Mouse (Mus musculus) thymus, postnatal 36 days (tissue): ENCODE results near the gene Bcar3.
"Not testable (repeated sequence)": the region's sequence is repeated elsewhere in the genome, so short reads cannot be mapped to it uniquely, and the experiment has no call there.

Experiments used
- DNase-seq, 2 experiments: peaks; one replicate each; pipeline ENCODE4 v3.0.0; 2022; ENCODE audit warnings: mixed read lengths in 2 of 2

Gene Bcar3

GRCm38 (mm10) chr3:122293954-122294850 lies at the start of gene Bcar3:
Gene Bcar3, plus strand, starts transcription at chr3:122294136.
- peak; percentile 81 to 86 for DNase-seq

DNA sequence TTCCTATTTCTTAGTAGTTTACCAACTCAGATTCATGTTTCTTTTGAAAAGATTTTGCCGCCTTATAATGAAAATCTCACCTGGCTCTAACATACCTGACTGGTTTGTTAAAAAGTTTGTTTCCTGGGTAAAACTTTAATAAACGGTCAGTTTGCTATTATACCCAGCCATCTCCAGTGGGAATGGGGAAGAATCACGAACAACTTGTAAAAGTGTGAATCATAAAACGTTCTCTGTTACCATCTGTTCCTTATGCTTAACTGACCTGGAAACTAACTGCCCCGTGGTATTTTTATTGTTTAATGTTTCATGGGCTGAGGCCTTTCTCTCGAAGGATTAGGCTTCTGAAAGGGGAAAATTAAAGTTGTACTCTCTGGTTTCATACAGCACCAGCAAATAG lies 49.2 kb upstream of the Bcar3 start:
- DNase-seq, result no peak

DNA sequence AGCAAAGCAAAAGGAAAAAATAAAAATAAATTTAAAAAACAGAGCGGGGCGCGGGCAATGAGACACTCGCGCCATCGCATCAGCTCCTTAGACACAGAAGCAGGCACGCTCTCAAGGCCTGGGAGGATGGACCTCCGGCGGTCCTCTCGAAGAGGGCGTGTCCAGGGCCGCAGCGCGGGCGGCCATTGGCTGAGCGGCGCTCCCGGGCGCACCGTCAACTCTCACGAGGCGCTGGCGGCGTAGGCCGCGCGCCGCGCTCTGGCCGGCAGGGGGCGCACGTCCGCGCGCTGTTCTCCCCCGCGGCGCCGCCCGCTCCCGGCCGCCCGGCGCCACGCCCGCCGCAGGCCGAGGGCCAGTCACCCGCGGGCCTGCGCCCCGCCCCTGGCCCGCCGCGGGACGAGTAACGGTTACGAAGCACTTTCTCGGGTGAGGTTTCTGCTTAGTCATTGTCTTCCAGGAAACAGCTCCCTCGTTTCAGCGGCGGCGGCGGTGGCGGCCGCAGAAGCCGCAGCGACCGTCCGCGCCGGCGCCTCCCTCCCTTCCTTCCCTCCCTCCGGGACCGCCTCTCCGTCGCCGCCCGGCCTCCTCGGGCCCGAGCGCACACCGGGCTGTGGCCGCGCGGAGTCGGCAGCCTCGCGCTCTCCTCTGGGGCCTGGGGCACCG lies 48.6 kb upstream of the Bcar3 start, which contains the start of gene Gclm:
Gene Gclm (plus strand): TSS at position 343 of the 663 bp plus-strand sequence.
- peak; percentile 88 to 94 for DNase-seq

DNA sequence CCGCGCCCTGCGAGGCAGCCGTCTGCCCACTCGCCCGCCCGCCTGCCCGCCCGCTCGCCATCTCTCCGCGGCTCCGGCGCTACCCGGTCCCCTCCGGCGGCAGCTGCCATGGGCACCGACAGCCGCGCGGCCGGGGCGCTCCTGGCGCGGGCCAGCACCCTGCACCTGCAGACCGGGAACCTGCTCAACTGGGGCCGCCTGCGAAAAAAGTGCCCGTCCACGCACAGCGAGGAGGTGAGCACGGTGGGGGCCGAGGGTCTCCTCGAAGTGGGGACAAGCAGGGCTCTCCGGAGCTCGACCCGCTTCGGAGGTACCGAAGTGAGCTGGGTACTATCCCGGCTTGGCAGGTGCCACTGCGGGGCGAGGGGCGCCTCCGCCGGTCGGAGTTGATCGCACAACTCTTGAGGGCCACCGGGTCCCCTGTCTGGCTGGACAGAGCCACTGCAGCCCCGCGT lies 48.0 kb upstream of the Bcar3 start:
- DNase-seq, result peak; percentile 56 to 65

GRCm38 (mm10) chr3:122246406-122246805 lies 47.5 kb upstream of the Bcar3 start:
- DNase-seq, result no peak

DNA sequence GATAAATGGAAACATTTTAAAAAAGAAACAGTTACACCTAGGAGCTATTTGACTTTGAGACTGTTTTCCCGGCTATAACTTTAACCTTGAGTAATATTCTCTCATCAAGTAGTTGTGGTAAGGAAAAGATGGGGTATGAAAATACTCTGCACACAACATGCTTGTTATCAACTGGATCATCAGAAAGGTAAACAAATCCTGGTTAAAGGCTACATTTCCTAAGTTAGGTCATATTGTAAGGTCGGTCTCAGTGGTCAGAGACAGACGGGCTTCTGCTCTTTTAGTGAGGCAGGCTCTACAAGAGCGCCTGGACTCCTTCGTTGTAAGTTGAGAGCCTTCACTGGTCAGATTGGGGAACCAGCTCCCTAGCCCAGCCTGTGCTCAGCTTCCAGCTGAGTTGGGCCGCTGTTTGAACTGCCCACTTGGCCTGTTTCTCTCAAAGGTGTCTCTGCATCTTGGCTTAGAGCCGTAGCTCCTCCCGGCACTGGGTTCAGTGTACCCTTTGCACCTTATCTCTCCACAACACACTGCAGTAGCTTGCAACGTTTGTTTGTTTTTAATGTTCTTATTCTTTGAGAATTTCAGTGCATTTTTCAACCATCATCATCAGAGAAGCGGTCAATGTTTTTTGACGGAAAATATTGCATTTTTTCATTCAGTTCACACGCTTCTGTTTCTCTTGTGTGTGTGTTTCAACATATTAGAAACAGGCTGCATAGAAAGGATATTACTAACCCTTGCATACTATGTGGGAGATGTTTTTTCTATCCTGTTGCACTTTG lies 46.8 kb upstream of the Bcar3 start:
- DNase-seq, result no peak

- DNase-seq, result no peak
Measured at GRCm38 (mm10) chr3:122247768-122248100, 46.2 kb upstream of the Bcar3 start.

DNA sequence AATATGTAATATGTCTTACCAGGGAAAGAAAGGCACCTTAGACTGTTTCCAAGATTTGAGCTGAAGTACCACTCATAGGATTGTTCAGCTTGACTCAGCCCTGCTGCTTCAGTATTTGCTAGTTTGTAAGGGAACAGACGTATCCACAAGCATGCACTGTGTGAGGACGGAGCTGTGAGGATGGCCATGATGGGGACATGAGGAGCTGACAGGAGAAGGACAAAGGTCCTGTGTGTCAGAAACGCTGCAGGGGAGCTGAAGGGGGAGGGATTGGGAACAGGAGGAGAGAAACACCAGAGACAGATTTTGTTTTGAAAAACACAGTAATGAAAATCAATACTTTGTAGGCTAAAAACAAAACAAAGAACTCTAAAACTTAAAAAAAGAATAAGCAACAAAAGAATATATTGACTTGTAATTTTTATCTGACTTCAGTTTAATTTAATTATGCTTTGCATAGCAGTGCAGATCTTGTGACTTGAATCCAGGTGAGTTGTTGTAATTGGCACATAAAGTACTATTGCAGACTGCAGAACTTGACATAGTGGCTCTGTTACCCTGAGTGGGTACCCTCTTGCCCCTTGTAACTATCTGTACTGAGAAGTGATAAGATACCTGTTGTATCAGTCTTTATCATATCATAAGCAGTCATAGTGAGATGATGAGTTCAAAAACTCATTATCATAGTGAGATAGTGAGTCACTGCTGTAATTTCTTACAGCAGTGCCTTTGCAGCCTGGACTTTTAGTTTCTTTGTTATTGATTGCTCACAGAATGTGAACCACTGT lies 41.3 kb upstream of the Bcar3 start:
- DNase-seq, result no peak

GRCm38 (mm10) chr3:122254050-122254449 lies 39.9 kb upstream of the Bcar3 start:
- DNase-seq, result not testable (repeated sequence)

GRCm38 (mm10) chr3:122269986-122270385 lies 23.9 kb upstream of the Bcar3 start:
- DNase-seq, result no peak

DNA sequence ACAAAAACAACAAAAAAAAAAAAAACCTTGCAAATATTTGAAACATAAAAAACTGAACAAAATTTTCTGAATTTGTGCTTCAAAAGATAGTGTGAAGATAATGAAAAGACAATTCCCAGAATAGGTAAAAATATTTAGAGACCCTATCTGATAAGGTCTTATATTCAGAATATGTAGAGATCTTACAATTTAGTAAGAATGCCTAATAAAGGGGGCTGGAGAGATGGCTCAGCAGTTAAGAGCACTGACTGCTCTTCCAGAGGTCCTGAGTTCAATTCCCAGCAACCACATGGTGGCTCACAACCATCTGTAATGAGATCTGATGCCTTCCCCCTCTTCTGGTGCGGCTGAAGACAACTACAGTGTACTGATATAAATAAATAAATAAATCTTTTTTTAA lies 21.4 kb upstream of the Bcar3 start:
- DNase-seq, result not testable (repeated sequence)

- DNase-seq, result no peak
Measured at GRCm38 (mm10) chr3:122273407-122274240, 20.3 kb upstream of the Bcar3 start.

DNA sequence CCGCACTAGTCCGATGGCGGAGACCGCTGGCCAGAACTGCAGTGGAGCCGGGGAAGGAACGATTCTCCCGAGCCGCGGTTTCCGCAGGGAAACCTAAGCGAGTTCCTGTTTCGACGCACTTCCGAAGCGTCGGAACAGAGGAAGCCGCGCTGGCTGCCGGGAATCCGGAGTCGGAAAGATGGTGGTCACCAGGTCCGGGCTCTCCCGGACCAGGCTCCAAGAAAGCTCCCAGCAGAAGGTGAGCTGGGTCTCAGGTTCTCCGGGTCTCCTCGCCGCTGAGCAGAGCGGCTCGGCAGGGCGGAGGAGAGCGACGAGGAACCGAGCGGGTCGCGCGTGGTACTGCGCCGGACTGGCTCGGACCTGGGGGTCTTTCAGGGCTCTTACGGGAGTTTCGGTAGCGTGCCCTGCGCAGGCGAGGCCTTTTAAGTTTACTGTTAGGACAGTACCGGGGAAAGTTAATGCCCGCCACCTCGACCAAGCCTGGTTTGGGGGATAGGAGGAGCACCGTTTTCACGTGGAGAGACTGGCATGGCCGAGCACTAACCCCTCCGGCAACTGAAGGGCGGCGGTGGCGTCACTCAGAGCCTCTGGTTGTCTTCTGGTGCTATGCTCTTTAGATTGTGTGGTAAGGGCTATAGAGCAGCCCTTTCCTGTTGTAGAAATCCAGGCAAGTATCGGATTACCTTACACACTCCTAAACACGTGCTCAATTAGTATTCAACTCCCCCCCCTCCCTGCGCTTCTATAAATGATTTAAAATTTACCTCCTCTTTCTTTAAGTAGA lies 19.5 kb upstream of the Bcar3 start, which contains the start of gene Dnttip2:
Gene Dnttip2 (plus strand): TSS at position 148 of the 784 bp plus-strand sequence.
- peak; percentile 80 to 83 for DNase-seq

- no peak for DNase-seq
Measured at GRCm38 (mm10) chr3:122275111-122275510, 18.8 kb upstream of the Bcar3 start.

DNA sequence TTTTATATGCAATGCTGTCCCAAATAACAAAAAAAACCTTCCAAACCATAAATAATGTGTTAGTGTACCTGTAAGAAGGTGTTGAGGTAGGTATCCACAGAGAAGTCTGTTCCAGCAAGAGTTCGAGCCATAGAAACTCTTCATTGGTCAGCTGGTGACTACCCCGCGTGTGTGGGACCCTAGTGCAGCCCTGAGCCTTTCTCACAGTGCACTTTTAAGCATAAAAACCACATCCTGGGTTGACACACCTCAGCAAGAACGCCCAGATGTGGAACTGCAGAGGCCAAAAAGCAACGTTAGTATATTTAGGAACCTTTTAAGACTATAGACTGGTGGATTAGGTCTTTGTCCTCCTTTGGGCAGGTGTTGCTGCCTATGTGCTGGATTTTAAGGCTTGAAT lies 6.7 kb upstream of the Bcar3 start:
- no peak for DNase-seq

DNA sequence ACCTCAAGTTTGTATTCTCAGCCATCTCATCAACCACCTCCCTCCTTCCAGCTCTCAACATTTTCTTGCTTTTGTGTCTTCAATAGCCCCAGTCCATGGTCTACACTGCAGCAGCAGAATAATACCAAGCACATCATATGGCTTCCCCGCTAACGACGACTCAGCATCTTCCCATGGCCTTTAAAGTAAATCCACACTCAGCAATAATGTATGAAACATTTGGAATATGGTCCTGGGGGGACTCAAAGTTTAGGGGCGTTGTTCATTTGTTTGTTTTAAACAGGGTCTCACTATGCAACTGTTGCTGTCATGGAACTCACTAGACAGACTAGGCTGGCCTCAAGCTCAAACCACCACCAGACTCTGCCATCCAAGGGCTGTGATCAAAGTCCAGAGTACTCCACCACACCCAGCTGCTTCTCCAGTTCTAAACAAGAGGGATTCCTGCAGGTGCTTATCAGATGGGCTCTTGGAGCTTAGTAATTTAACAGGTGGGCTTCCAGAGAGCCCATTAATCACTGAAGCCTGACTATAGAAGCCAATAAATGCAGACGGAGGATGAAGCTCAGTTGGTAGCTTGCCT lies 5.2 kb upstream of the Bcar3 start:
- DNase-seq, result no peak

DNA sequence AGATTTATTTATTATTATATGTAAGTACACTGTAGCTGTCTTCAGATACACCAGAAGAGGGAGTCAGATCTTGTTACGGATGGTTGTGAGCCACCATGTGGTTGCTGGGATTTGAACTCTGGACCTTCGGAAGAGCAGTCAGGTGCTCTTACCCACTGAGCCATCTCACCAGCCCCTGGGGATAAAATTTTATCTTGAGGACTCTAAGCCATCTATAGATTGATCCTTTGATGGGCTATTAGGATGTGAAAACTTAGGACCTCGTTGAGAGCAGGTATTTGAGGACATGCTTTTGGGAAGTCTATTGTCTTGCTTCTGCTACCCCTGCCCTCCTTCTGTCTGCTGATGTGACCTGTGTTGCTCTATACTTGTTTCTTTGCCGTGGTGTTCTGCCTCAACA lies 4.6 kb upstream of the Bcar3 start:
- not testable (repeated sequence) for DNase-seq

- no peak for DNase-seq
Measured at GRCm38 (mm10) chr3:122290696-122291095, 3.2 kb upstream of the Bcar3 start.

DNA sequence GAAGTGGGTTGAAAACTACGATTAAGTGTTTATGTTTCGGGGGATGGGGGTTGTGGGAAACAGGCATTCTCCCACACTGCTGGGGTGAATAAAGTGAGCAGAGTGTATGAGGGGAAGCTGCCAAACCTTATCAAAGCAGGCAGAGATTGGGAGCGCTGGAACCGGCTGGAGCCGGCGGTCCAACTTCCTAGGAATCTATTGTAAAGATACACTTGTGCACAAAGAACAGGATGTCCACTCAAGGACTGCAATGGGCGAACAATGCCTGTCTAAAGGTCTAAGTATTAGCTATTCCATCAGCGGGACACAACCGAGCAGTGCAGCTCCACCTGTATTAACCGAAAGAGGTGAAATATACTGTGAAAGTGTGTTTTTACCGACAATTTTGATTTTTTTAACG lies 2.1 kb upstream of the Bcar3 start:
- no peak for DNase-seq
